Comparison of ENCODE assay signal across 8 mouse cellular contexts in the genomic region with DNA sequence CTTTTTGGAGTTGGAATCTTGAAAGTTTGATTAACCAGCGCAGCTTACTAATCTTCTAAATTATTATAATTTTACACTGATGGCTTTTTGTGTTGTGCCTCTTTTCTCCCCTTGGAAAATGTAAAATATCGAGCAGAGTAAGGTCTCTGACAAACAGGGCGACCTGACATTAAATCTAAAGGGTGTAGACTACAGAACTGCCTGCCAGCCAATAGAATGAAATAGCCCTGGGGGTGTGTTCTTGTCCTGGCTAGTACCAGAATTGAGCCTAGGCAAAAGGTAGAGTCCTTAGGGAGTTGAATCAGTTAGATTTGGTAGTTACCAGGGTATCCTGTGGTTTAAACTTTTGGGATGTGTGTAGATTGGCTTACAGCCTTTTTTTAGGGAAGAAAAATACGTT. TPM values are rescaled to one million over a fixed set of nuclear protein-coding genes. Genes with fewer than 3 reads are reported as not detected.
DNase-seq lines count a peak whose midpoint lies in the region; ATAC-seq and TF ChIP-seq lines count a peak whose summit lies in the region.

No protein-coding gene starts in this region.

- TF ChIP-seq EP300 in heart, adult 2 months (IDR thresholded peaks at IDR 0.05; ENCODE audit: insufficient read depth, low read depth, low read length), result no peak

- TF ChIP-seq CTCF in heart, adult 2 months (IDR thresholded peaks at IDR 0.05), result no peak

- H3K9me3 ChIP-seq in heart, embryonic 10.5 days, result no peaks in the 10 kb centered on the region
- H3K9me3 ChIP-seq in neural tube, embryonic 14.5 days (ENCODE audit: control insufficient read depth, low read length), result no peaks in the 10 kb centered on the region

- WGBS in heart, adult 2 months, result 6% methylated on average over 4 of the region's 4 CpGs
- 2% methylated on average over 4 of the region's 4 CpGs for WGBS in heart, embryonic 10.5 days
- 3% methylated on average over 4 of the region's 4 CpGs for WGBS in neural tube, embryonic 14.5 days

- H3K27ac ChIP-seq in heart, adult 2 months, result peak overlapping the region; percentile 94
- peak overlapping the region; percentile 98 for H3K27ac ChIP-seq in heart, embryonic 10.5 days
- H3K27ac ChIP-seq in neural tube, embryonic 14.5 days (ENCODE audit: low read depth, low read length), result no peak overlapping the region

- no peaks in the 10 kb centered on the region for H3K27me3 ChIP-seq in heart, adult 2 months (ENCODE audit: control insufficient read depth, insufficient read depth, low read length)
- no peaks in the 10 kb centered on the region for H3K27me3 ChIP-seq in heart, embryonic 10.5 days (ENCODE audit: insufficient read depth, poor library complexity, severe bottlenecking)
- no peaks in the 10 kb centered on the region for H3K27me3 ChIP-seq in neural tube, embryonic 14.5 days (ENCODE audit: control insufficient read depth, insufficient read depth, low read length)

- H3K4me2 ChIP-seq in neural tube, embryonic 14.5 days (ENCODE audit: low read depth, low read length), result peak overlapping the region; percentile 89

- no peak for DNase-seq in heart, adult 2 months
- no peak for DNase-seq in heart, postnatal 25 days (ENCODE audit: low spot score)
- peak; percentile 66 for DNase-seq in ZHBTc4 (ENCODE audit: low read depth, low spot score)
- DNase-seq in heart, embryonic 10.5 days (ENCODE audit: low spot score), result no peak
- peak; percentile 53 to 79 for DNase-seq in kidney, postnatal 25 days
- DNase-seq in layer of hippocampus, postnatal 25 days (ENCODE audit: extremely low spot score in 1 of 2, low spot score in 1 of 2), result no peak
- DNase-seq in layer of hippocampus, adult 9-11 months, result no peak

- H3K9ac ChIP-seq in heart, adult 2 months (ENCODE audit: low read depth, low read length), result peak overlapping the region; percentile 96
- peak overlapping the region; percentile 93 for H3K9ac ChIP-seq in neural tube, embryonic 14.5 days (replicated peaks; ENCODE audit: low read depth, low read length)

- peaks cover 5% of the 10 kb centered on the region for H3K79me2 ChIP-seq in heart, adult 2 months (replicated peaks; ENCODE audit: control insufficient read depth, insufficient read depth, low read length)

- ATAC-seq in neural tube, embryonic 14.5 days (ENCODE audit: low read depth), result no peak

- peaks cover 24% of the 10 kb centered on the region for H3K36me3 ChIP-seq in heart, adult 2 months (ENCODE audit: control insufficient read depth, insufficient read depth, low read length)
- H3K36me3 ChIP-seq in heart, embryonic 10.5 days, result peaks cover 3% of the 10 kb centered on the region; the same call in 1 of the 2 replicates
- no peaks in the 10 kb centered on the region for H3K36me3 ChIP-seq in neural tube, embryonic 14.5 days (ENCODE audit: control insufficient read depth, insufficient read depth, low read length)

- H3K4me3 ChIP-seq in heart, adult 2 months, result peak overlapping the region; percentile 84
- H3K4me3 ChIP-seq in heart, embryonic 10.5 days, result peak overlapping the region; percentile 95
- H3K4me3 ChIP-seq in neural tube, embryonic 14.5 days (ENCODE audit: low read depth, low read length), result peak overlapping the region; percentile 96

- peaks cover 4% of the 10 kb centered on the region for H3K4me1 ChIP-seq in heart, adult 2 months (ENCODE audit: control insufficient read depth, insufficient read depth, low read length)
- H3K4me1 ChIP-seq in heart, embryonic 10.5 days, result peaks cover 18% of the 10 kb centered on the region
- peaks cover 21% of the 10 kb centered on the region; the same call in 1 of the 2 replicates for H3K4me1 ChIP-seq in neural tube, embryonic 14.5 days (ENCODE audit: control insufficient read depth, insufficient read depth, low read length)

- intact Hi-C loops in heart, adult 2 months (cut with DNase I), result loop anchor here (2.0 to 10.0 kb wide), 4 partner anchors 39 to 363 kb away; partner anchors contain the start of gene Wapl
- intact Hi-C loops in heart, postnatal 25 days (cut with DNase I), result loop anchor here (5.0 to 10.0 kb wide), 3 partner anchors 39 to 193 kb away; partner anchors contain the start of gene Bmpr1a

- no peak for TF ChIP-seq POLR2A in heart, adult 2 months (IDR thresholded peaks at IDR 0.05; ENCODE audit: insufficient read depth, low read depth, low read length)

RNA-seq across cellular contexts. Expression of gene Glud1, which starts 1.2 kb away (rescaled TPM):
- 100 to 1,000 TPM; 127 to 148 TPM for total RNA-seq in heart, adult 2 months (2021)
- 52.1 and 73.2 TPM in 2 replicates for polyA plus RNA-seq in heart, adult 2 months (2012; rRNA removed)
- 100 to 1,000 TPM; 126 to 142 TPM for total RNA-seq in heart, postnatal 25 days (2021)
- 66.6 and 87.3 TPM in 2 replicates for polyA plus RNA-seq in heart, embryonic 10.5 days (2016; fragmentation: Nextera tagmentation; extraction: Ambion mirVana)
- polyA plus RNA-seq in neural tube, embryonic 14.5 days (2014; fragmentation: Nextera tagmentation; extraction: Ambion mirVana), result 145 and 152 TPM in 2 replicates
- total RNA-seq in layer of hippocampus, postnatal 25 days (2021), result 100 to 1,000 TPM; 288 to 343 TPM

RNA-seq across cellular contexts. Expression of gene Shld2, which starts 1.4 kb away (rescaled TPM):
- 1 to 10 TPM; 7.8 to 9.9 TPM for total RNA-seq in heart, adult 2 months (2021)
- 2.4 and 3.5 TPM in 2 replicates for polyA plus RNA-seq in heart, adult 2 months (2012; rRNA removed)
- total RNA-seq in heart, postnatal 25 days (2021), result 1 to 10 TPM; 8.3 to 8.4 TPM
- 9.0 TPM in 2 replicates for polyA plus RNA-seq in heart, embryonic 10.5 days (2016; fragmentation: Nextera tagmentation; extraction: Ambion mirVana)
- 5.1 and 8.0 TPM in 2 replicates for polyA plus RNA-seq in neural tube, embryonic 14.5 days (2014; fragmentation: Nextera tagmentation; extraction: Ambion mirVana)
- 10 to 100 TPM; 14.1 to 15.5 TPM for total RNA-seq in layer of hippocampus, postnatal 25 days (2021)

RNA-seq across cellular contexts. Expression of gene Fam25c, which starts 43.5 kb away (rescaled TPM):
- total RNA-seq in heart, adult 2 months (2021), result not detected
- polyA plus RNA-seq in heart, adult 2 months (2012; rRNA removed), result not detected in 2 replicates
- not detected for total RNA-seq in heart, postnatal 25 days (2021)
- not detected in 2 replicates for polyA plus RNA-seq in heart, embryonic 10.5 days (2016; fragmentation: Nextera tagmentation; extraction: Ambion mirVana)
- not detected in 2 replicates for polyA plus RNA-seq in neural tube, embryonic 14.5 days (2014; fragmentation: Nextera tagmentation; extraction: Ambion mirVana)
- not detected for total RNA-seq in layer of hippocampus, postnatal 25 days (2021)

Comparison
In these comparisons a context has a peak if more than half of its experiments do, and no peak if none do; other contexts are left out.
1. DNase-seq: peak in ZHBTc4 (single experiment) and kidney, postnatal 25 days (2 of 2); none in heart, adult 2 months (0 of 2), heart, postnatal 25 days (single experiment), heart, embryonic 10.5 days (single experiment), layer of hippocampus, postnatal 25 days (0 of 2) and layer of hippocampus, adult 9-11 months (single experiment).
2. Peak in every context shown above with its lines, with median percentiles within 50 percentile points of each other: H3K4me3 ChIP-seq.